Mouse (Mus musculus): ENCODE measurements at regions not wholly inside any gene's neighbourhood (a gene's known extent, or its start where the extent isn't known, plus 50 kb on each side); places are given as distances from the start of the nearest gene placed in this dataset.

DNA sequence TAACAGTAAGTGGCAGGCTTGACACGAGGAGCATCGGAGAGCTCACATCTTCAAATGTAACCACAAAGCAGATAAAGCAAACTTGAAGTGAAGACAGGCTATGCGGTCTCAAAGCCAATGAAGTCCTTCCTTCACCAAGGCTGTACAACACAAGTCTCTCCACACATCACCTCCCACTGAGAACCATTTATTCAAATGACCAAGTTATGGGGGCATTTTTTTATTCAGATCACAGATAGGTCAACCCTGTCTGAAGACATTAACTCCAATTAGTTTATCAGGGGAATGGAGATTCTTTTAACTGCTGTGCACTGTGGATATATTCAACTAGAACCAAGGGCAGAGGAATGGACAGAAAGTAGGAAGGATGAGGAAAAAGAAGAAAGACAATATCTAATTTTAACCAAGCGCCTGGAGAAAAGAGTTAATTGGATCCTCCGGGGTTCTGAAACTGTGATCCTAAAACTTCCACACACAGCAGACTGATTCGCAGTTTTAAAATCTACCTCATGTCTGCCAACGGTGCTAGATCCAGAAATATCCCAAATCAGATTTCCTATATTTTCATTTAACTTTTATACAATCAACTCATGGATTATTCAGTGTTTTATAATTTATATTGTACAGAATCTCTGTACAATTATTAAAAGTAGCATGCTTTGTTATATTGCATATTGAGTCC lies 444.8 kb downstream of the Basp1 start:
- no peak for DNase-seq

DNA sequence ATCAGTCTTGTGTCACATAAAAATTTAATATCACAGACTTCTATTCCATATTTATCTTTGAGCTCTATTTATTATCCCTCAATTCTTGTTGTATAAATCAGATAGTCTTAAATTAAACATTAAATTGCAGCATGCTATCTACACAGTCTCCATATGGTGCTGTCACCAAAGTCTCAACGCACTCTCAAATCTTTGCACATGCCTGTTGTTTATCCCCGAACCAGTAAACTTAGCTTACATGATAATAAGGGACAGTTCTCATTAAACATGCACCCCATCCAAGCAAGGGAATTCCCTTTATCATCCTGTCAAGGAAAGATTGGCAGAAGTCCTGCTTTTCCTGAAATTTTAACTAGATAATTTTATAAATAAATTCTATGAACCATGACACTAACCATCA lies 483.8 kb downstream of the Basp1 start:
- DNase-seq = no peak

GRCm38 (mm10) chr15:24911866-24912265 lies 501.7 kb downstream of the Basp1 start:
- no peak for DNase-seq

- no peak for DNase-seq
Measured at GRCm38 (mm10) chr15:24911466-24911865, 502.1 kb downstream of the Basp1 start.

GRCm38 (mm10) chr15:24906957-24907356 lies 506.6 kb downstream of the Basp1 start:
- no peak for DNase-seq

- DNase-seq = no peak
Measured at GRCm38 (mm10) chr15:24878846-24879245, 534.7 kb downstream of the Basp1 start.

- DNase-seq = no peak
Measured at GRCm38 (mm10) chr15:24877711-24878598, 535.6 kb downstream of the Basp1 start.

- no peak for DNase-seq
Measured at GRCm38 (mm10) chr15:24876157-24876731, 537.3 kb downstream of the Basp1 start.

- no peak for DNase-seq
Measured at GRCm38 (mm10) chr15:24840271-24840670, 573.3 kb downstream of the Basp1 start.

DNA sequence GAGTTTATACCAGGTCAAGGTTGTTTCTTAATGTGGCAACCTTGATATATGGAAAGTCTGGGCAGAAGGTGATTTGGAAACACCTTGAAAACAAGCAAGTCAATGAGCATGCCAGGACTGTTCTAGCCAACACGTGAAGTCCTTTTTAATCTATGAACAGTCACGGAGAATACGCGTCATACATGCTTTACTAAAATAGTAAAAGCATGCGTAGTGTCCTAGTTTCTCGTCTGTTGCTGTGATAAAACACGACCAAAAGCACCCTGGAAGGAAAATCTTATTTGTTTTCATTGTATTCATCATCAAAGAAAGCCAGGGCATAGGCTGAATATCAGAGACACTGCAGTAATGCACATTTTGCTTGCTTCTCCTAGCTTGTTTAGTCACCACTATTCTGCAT lies 575.2 kb downstream of the Basp1 start:
- no peak for DNase-seq

DNA sequence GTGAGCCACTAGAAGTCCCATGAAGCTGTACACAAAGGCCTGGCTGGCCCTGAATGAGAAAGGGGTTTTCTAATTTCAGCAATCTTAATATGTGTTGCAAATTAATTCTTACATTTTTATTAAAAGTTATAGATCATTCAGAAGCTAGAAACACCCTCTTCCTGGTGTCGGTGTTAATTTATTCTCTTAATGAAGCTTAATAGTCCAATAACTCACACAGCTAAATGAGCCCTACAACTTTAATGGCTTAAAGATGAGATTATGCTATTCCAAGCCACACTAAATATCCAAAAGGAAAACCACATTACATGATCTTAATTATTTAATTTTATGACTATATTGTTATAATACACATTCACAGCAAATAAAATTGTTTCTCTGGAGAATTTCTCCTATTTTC lies 585.7 kb downstream of the Basp1 start:
- no peak for DNase-seq

GRCm38 (mm10) chr15:24827259-24827658 lies 586.3 kb downstream of the Basp1 start:
- no peak for DNase-seq

DNA sequence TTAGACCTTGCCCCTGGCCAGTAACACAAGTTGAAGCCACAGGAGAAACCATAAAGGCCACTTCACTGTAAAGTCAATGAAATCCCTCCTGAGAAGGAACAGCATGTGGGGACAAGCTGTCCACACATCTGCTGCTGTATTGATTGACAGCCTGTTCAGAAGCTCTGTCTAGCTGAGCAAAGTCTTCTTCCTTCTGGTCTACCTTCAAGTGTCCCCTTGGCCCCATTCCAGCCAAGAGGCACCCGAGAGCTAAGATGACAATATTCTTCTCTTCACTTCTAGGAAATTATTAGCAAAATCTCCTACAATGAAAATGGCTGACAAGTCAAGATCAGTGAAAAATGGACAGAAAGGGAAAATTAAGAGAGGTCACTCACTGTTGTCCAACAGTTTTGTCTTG lies 616.7 kb downstream of the Basp1 start:
- no peak for DNase-seq

DNA sequence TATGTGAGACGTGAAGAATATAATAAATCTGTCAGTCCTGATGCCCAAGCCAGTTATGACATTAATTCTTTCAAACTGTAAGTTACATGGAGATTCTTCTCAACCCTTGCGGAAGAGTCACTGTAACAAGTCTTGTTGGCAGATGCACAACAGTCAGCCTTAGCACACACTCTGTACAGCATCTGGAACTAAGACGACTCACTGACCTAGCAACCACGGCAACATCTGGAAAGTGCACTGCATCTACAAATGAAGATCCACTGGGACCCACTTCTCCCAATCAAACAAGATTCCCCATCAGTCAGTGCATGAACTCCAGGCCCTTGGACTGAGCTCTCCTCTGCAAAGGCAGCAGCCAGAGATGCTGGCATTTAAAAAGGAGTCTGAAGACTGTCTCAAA lies 620.2 kb downstream of the Basp1 start:
- DNase-seq = no peak

DNA sequence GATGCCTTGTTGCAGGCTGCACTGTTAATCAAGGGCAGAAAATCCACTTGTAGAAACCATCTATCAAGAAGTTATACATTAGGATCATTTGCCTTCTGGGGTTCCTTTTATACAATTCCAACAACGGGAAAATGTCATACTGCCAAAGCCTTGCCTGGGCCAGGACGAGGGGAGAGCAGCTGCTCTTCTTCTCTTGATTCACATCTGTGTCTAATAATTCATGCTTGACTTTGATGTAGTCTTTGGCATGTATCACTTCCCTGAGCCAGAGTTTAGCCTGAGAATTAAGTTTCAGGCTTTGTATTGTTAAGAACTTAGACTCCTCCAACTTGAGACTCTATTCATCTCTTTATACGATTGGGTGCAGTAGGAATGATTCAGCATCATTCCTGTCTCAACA lies 627.2 kb downstream of the Basp1 start:
- no peak for DNase-seq

DNA sequence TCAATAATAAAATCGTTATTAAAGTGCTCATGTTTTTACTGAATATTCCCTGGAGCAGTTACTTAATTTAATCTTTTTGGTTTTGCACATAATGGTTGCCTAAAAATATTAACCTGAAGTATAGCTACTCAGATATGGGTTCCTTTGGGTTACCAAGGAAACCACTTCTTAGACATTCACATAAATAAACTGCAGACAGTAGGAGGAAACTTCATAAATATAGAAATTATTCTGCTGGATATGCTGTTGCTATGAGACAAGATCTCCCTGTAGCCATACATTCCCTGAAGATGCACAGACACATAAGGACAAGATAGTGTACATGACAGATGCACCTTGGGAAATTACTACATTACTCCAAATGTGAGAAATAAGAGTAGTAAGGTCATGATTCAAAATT lies 635.3 kb downstream of the Basp1 start:
- no peak for DNase-seq

DNA sequence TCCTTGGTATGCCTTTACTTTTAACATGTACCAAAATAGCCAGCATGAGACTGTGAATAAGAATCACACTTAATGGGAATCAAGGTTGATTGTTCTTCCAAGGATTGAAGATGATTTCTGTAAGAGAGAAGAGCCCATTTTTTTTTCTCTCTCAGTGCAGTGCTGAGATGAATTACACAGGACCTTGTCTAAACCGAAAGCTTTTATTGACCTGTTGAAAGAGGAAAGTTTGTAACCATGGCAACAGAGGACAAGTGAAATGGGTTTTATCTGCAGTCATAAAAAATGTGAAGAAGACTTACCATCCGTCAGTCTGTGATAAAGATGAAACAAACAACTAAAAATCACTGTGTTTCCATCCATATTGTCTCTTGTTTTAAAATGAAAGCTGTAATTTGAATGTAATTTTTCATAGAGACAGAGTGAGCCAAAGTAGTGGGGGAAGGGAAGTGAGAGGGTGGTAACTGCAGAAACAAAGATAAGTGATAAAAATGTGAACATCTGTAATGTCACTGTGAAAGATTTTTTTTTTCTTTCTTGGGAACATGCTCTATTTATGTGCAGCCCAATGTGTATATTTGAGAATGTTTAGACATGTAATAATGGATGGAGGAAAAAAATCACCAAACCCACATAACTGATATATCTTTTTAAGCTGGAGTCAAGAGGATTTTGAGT lies 661.9 kb downstream of the Basp1 start:
- DNase-seq = no peak

DNA sequence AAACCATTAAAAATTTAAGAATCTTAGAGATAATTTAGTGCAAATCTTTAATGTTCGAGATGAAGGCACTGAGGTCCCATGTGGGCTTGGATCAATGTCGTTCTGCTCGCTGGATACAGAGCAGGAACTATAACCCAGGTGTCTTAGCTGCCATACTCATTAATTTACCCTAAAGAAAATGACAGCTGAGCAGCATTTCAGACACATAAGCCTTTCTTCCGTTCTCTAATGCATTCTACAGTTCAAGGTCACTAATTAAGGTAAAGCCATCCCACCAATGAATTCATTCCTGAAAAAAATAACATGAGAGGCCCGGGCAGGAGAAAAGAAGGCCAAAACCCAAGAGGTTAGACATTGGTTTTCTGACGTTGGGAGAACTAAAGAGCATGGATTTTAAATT lies 670.3 kb downstream of the Basp1 start:
- DNase-seq = no peak

DNA sequence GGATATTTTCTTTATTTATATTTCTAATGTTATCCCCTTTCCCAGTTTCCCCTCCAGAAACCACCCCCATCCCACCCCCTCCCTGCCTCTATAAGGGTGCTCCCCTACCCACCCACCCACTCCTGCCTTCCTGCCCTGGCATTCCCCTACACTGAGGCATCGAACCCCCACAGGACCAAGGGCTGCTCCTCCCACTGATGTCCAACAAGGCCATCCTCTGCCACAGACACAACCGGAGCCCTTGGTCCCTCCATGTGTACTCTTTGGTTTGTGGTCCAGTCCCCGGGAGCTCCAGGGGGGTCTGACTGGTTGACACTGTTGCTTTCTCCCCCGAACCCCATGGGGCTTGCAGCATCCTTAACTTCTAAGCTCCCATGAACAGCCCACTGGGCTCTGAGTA lies 688.4 kb downstream of the Basp1 start:
- DNase-seq = no peak

DNA sequence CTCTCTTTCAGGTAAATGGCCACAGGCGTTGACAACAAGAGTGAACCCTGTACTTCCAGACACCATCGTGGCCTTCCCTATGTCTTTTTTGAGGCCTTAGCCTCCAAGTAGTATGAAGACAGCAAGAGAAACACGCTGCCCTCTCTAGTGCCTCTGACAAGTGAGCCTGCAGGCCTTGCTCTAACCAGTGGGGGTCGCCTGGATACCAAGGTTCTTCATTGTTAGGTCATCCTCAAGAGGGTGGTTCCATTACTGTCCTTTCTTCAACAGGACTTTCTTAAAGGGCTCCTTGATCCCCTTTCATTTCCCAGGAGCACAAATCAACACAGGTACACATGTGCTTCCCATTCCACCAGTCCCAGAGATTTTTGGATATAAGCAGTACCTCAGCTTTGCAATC lies 688.9 kb downstream of the Basp1 start:
- peak in 1 of 2 experiments; percentile 38 for DNase-seq

DNA sequence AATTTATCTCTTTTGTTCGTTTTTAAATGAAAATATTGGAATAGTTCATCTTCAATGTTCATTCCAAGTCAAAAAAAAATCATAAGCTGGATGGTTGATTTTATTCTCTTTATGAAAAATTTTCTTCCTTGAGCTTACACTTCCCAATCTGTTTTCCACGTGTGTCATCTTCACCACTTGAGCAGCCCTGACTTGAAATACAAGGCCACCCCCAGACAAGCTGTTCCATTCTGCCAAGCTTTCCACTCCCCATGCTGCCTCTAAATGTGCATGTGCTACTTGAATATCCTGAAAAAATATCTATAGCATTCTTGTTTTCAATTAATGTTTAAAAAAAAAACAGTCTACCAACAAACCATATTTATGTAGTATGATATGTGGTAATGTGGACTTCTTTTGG lies 693.2 kb downstream of the Basp1 start:
- DNase-seq = no peak

GRCm38 (mm10) chr15:24682167-24682566 lies 731.4 kb downstream of the Basp1 start:
- DNase-seq = no peak

DNA sequence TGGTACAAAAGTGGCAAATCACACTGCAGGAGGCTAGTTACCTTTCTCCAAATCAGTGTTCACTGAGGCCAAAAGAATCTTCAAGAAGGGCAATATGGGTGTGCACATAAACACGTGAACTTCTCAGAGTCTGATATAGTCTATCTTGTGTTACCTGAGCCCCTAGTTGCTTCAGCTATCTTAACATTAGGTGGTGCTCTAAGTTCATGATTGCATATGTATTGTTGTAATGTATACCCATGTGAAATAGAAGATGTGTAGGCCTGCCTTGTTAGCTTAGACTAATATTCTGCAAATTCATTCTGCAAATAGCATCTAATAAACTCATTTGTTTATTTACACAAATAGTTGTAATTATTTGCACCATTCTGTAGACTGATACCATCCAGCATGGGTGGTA lies 764.6 kb downstream of the Basp1 start:
- no peak for DNase-seq

- no peak for DNase-seq
Measured at GRCm38 (mm10) chr15:24635620-24636019, 777.9 kb downstream of the Basp1 start.
